Mouse (Mus musculus) heart, embryonic 15.5 days (tissue): ENCODE results near the gene Cdc7. TPM values are rescaled to one million over a fixed set of nuclear protein-coding genes. Genes with fewer than 3 reads are reported as not detected.
"Not testable (repeated sequence)": the region's sequence is repeated elsewhere in the genome, so short reads cannot be mapped to it uniquely, and the experiment has no call there.

Source experiments
- ATAC-seq: fragments of 200-750 bp; cut with Nextera tagmentation; replicated peaks from 2 replicates; pipeline ENCODE4 v1.8.0; 2017; ENCODE audit warnings: low read depth, moderate TSS enrichment; ENCODE audit not compliant: insufficient number of reproducible peaks, insufficient read depth, low FRiP score
- H3K27ac ChIP-seq: fragments of 300-500 bp; sonication (generic); 2 replicates; pipeline ENCODE4 v1.5.1; 2015; ENCODE audit warnings: mild to moderate bottlenecking, inconsistent platforms
- H3K27me3 ChIP-seq: fragments of 300-500 bp; sonication (generic); 2 replicates; pipeline ENCODE4 v1.6.1; 2015; ENCODE audit warnings: inconsistent platforms
- H3K36me3 ChIP-seq: fragments of 300-500 bp; sonication (generic); 2 replicates; pipeline ENCODE4 v1.6.1; 2015; ENCODE audit warnings: mild to moderate bottlenecking, inconsistent platforms
- H3K4me1 ChIP-seq: fragments of 300-500 bp; sonication (generic); replicated peaks from 2 replicates; pipeline ENCODE4 v1.6.1; 2015; ENCODE audit warnings: inconsistent platforms
- H3K4me2 ChIP-seq: fragments of 300-500 bp; sonication (generic); 2 replicates; pipeline ENCODE4 v1.6.1; 2015; ENCODE audit warnings: inconsistent platforms, mild to moderate bottlenecking, moderate library complexity
- H3K4me3 ChIP-seq: fragments of 300-500 bp; sonication (generic); 2 replicates; pipeline ENCODE4 v1.5.1; 2015; ENCODE audit warnings: mild to moderate bottlenecking, inconsistent platforms
- H3K9ac ChIP-seq: fragments of 300-500 bp; sonication (generic); 2 replicates; pipeline ENCODE4 v1.6.1; 2015; ENCODE audit warnings: mild to moderate bottlenecking, inconsistent platforms
- H3K9me3 ChIP-seq: fragments of 300-500 bp; sonication (generic); replicated peaks from 2 replicates; pipeline ENCODE4 v1.6.1; 2016; ENCODE audit warnings: inconsistent platforms
- WGBS: fragments of 180-500 bp; shearing (Covaris S2); methylation state at CpG from one replicate; pipeline ENCODE4 v1.1.7; 2015; ENCODE audit warnings: mixed read lengths; 5-methylcytosine and 5-hydroxymethylcytosine counted together
- polyA plus RNA-seq: library from polyadenylated mRNA; unstranded; fragments of >200 nt; fragmentation: Nextera tagmentation; extraction: Ambion mirVana; gene quantifications from 2 replicates; pipeline ENCODE4 v1.2.1, GENCODE M21; 2015

Cdc7 gene
- polyA plus RNA-seq, 1 experiment from 2014 or later: 20.3 TPM

DNA sequence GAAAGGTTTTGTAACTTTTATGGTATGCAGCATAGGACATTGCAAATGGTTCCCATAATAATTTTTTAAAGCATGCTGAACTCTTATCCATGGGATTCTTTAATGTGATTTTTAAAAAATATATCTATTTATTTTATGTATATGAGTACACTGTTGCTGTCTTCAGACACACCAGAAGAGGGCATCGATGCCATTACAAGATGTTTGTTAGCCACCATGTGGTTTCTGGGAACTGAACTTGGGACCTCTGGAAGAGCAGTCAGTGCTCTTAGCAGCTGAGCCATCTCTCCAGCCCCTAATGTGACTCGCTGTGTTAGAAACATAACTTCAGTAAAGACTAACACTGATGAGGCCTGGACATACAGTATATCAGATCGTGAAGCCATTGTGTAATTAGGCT is 2.3 kb downstream of the Cdc7 start:
- WGBS: 87% methylated on average over 3 of the region's 3 CpGs

GRCm38 (mm10) chr5:106967578-106967977 is 3.5 kb downstream of the Cdc7 start:
- 89% methylated on average over 1 of the region's 1 CpGs for WGBS
- H3K4me1 ChIP-seq: peaks cover 8% of the 10 kb centered on the region

More for the DNA sequence above, 2.3 kb downstream of the Cdc7 start:
- no peak overlapping the region for H3K4me2 ChIP-seq
- H3K36me3 ChIP-seq: peaks cover 25% of the 10 kb centered on the region
- H3K4me3 ChIP-seq: no peak overlapping the region
- H3K4me1 ChIP-seq: peaks cover 8% of the 10 kb centered on the region
- H3K27ac ChIP-seq: no peak overlapping the region
- ATAC-seq: no peak
- H3K27me3 ChIP-seq: no peaks in the 10 kb centered on the region
- no peaks in the 10 kb centered on the region for H3K9me3 ChIP-seq
- no peak overlapping the region for H3K9ac ChIP-seq

GRCm38 (mm10) chr5:106973883-106974282 is 9.8 kb downstream of the Cdc7 start:
- 83% methylated on average over 7 of the region's 7 CpGs for WGBS
- H3K4me2 ChIP-seq: no peak overlapping the region
- H3K4me1 ChIP-seq: no peaks in the 10 kb centered on the region
- no peak overlapping the region for H3K27ac ChIP-seq
- H3K9ac ChIP-seq: no peak overlapping the region
- H3K9me3 ChIP-seq: no peaks in the 10 kb centered on the region
- ATAC-seq: no peak
- peaks cover 57% of the 10 kb centered on the region for H3K36me3 ChIP-seq
- no peaks in the 10 kb centered on the region for H3K27me3 ChIP-seq
- H3K4me3 ChIP-seq: no peak overlapping the region

More at GRCm38 (mm10) chr5:106967578-106967977, 3.5 kb downstream of the Cdc7 start:
- Histone ChIP-seq H3K9ac (no peak overlapping the region), H3K4me3 (no peak overlapping the region), H3K36me3 (peaks cover 25% of the 10 kb centered on the region), H3K27ac (no peak overlapping the region), H3K9me3 (no peaks in the 10 kb centered on the region), H3K4me2 (no peak overlapping the region), H3K27me3 (no peaks in the 10 kb centered on the region)
- ATAC-seq: no peak

DNA sequence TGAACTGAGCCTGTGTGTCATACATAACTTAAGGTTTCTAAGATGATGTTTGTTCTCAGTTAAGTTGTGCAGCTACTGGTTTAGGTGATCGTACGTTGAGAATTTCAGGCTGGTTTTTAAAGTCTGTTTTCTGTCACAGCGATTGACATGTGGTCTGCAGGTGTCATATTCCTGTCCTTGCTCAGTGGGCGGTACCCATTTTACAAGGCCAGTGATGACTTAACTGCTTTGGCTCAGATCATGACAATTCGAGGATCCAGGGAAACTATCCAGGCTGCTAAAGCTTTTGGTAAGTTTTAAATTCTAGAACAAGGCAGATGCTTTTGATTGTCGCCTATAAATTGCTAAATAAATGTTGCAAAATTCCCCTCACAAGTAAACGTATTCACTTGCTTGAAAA is 15.0 kb downstream of the Cdc7 start:
- Histone ChIP-seq H3K9ac (no peak overlapping the region), H3K9me3 (no peaks in the 10 kb centered on the region), H3K4me1 (no peaks in the 10 kb centered on the region; the same call in 1 of the 2 replicates), H3K4me2 (no peak overlapping the region), H3K4me3 (no peak overlapping the region), H3K27me3 (no peaks in the 10 kb centered on the region), H3K27ac (no peak overlapping the region), H3K36me3 (peaks cover 43% of the 10 kb centered on the region)
- 76% methylated on average over 7 of the region's 7 CpGs for WGBS
- no peak for ATAC-seq

GRCm38 (mm10) chr5:106982298-106982952 is 18.3 kb downstream of the Cdc7 start:
- Histone ChIP-seq H3K27me3 (no peaks in the 10 kb centered on the region), H3K27ac (no peak overlapping the region), H3K9me3 (no peaks in the 10 kb centered on the region), H3K4me3 (no peak overlapping the region), H3K36me3 (peaks cover 14% of the 10 kb centered on the region), H3K4me1 (no peaks in the 10 kb centered on the region; the same call in 1 of the 2 replicates), H3K4me2 (no peak overlapping the region), H3K9ac (no peak overlapping the region)
- no peak for ATAC-seq
- 44% methylated on average over 7 of the region's 7 CpGs for WGBS

- ATAC-seq, H3K9ac ChIP-seq: not testable (repeated sequence)
These were observed 20.8 kb downstream of the Cdc7 start for GRCm38 (mm10) chr5:106984934-106985333.

DNA sequence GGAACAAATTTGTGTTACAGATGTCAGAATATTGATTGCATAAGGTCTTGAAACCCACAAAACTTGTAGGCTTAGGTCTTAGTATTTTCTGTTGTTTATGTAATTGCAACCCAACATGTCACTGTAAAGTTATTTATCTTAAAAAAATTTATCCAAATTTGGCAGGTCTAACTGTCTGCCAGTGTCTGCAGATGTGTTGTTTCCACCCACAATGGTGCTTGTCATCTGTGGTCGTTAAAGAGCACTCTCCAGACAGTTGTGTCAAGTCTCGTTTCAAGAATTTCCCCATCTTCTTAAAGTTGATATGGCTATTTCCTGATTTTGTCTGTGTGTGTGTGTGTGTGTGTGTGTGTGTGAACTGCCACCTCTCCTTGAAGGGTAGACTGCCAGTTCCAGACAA is 21.5 kb downstream of the Cdc7 start:
- 36% methylated on average over 2 of the region's 2 CpGs for WGBS
- Histone ChIP-seq H3K9me3 (no peaks in the 10 kb centered on the region), H3K9ac (no peak overlapping the region), H3K36me3 (peaks cover 10% of the 10 kb centered on the region), H3K4me3 (no peak overlapping the region), H3K27ac (no peak overlapping the region), H3K4me2 (no peak overlapping the region), H3K27me3 (no peaks in the 10 kb centered on the region), H3K4me1 (peaks cover 3% of the 10 kb centered on the region)
- ATAC-seq: no peak

More at GRCm38 (mm10) chr5:106984934-106985333, 20.8 kb downstream of the Cdc7 start:
- H3K4me3 ChIP-seq, H3K4me1 ChIP-seq, H3K27me3 ChIP-seq, H3K9me3 ChIP-seq, H3K4me2 ChIP-seq, H3K27ac ChIP-seq: not testable (repeated sequence)
- WGBS: 88% methylated on average over 3 of the region's 3 CpGs
- peaks cover 12% of the 10 kb centered on the region for H3K36me3 ChIP-seq

DNA sequence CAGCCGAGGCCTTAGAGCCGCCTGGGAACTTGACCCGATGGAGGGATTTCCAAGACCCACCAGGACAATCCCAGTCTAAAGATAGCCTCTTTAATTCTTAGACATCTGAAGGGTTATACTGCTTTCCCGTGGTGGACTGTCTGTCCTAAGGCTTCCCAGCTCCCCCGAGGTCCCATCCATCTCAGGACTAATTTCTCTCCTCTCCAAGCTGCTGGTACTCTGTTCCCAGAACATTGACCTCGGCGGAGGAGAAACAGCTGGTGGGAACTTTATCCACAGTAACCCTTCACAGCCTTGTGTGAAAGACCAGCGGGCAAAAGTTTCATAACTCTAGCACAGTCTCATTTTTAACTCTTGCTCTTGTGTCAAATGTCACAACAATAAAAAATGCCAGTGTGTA is 25.1 kb downstream of the Cdc7 start:
- H3K4me3 ChIP-seq: no peak overlapping the region
- H3K27me3 ChIP-seq: no peaks in the 10 kb centered on the region
- no peaks in the 10 kb centered on the region for H3K9me3 ChIP-seq
- H3K4me1 ChIP-seq: peaks cover 14% of the 10 kb centered on the region
- WGBS: 48% methylated on average over 8 of the region's 8 CpGs
- H3K4me2 ChIP-seq: no peak overlapping the region
- H3K9ac ChIP-seq: no peak overlapping the region
- ATAC-seq: no peak
- H3K36me3 ChIP-seq: no peaks in the 10 kb centered on the region; the same call in 1 of the 2 replicates
- H3K27ac ChIP-seq: no peak overlapping the region

DNA sequence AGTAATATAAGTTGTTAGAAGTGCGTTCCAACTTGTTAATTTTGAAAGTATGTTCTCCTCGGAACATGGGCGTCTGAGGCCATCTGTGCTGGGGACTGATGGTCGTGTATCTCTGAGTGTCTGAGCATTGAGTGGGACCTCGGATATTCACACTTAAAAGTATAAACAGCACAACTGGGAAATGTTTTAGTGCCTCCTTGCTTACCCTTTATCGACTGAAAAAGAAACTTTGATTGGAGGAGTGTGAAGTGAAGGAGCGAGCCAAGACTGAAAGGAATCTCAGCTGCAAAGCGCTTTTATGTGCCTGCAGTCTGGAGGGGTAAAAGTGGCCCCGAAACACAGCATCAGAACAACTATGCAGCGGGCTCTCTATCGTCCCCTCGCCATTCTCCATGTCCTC is 25.7 kb downstream of the Cdc7 start:
- Histone ChIP-seq H3K4me3 (no peak overlapping the region), H3K9me3 (no peaks in the 10 kb centered on the region), H3K9ac (no peak overlapping the region), H3K4me2 (no peak overlapping the region), H3K4me1 (peaks cover 18% of the 10 kb centered on the region), H3K36me3 (no peaks in the 10 kb centered on the region; the same call in 1 of the 2 replicates), H3K27ac (peak overlapping the region; percentile 31; the same call in 1 of the 2 replicates), H3K27me3 (no peaks in the 10 kb centered on the region)
- WGBS: 61% methylated on average over 12 of the region's 12 CpGs
- ATAC-seq: no peak

DNA sequence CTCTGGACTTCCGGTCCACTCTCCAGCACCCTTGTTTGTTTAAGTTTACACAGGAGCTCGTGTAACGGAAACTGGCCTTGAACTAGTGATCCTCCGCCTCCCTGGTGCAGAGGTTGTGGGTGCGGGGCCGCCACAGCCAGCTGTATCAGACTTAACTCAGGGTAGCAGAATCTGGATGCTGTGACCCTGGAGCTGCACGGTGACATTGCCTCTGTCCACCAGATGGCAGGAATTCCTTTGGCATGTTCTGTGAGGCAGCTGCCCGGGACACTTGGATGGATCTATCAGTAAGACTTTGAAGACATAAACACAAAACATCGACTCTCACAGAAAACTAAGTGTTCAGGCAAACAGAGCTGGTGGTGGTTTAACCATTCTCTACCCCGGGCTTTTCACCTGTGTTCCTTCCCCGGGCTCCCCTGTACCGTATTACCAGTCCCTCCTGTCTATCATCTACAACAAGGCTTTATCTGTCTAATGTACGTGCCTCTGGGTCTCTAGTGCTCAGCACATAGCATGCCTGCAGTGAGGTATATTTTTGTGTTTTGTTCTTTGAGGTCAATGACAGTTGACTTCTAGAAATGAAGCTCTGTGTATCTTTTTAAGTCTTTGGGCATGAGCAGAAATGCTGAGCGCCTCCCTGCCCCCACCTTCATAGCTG is 26.6 kb downstream of the Cdc7 start:
- 28% methylated on average over 14 of the region's 14 CpGs for WGBS
- ATAC-seq: peak; percentile 50; the same call in 1 of the 2 replicates
- H3K4me2 ChIP-seq: peak overlapping the region; percentile 36

DNA sequence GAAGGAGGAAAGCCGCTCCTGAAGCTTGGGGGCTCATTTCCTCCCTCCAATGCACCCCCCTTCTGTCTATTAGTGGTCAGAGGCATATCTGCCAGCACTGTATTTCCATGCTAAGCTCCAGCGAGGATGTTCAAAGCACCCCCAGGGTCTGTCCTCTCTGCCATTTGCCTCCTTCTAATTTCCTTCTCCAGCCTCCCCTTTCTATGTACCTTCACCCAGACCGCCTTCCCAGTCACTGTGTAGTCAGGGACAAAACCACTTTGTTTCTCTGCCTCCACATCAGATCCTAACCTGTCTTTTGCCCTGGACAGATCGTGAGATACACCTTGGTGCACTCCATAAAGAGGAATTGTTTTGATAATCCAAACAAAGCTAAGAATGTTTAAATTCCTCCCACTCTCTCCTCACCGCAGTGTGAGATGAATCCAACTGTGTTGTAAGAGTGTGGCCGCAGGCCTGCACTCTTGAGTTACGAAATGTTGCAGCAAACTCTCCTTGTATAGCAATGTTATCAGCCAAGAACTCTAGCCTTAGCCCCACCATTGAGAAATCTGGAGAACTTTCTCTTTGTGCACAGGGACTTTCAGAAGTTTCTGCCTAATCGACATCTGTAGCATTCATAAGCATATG is 27.3 kb downstream of the Cdc7 start:
- Histone ChIP-seq H3K27ac (no peak overlapping the region), H3K36me3 (no peaks in the 10 kb centered on the region), H3K4me2 (0 out of 2 replicates have a peak overlapping the region, but pooled peaks have one; percentile 36), H3K9me3 (no peaks in the 10 kb centered on the region), H3K9ac (no peak overlapping the region), H3K4me3 (no peak overlapping the region), H3K4me1 (peaks cover 26% of the 10 kb centered on the region), H3K27me3 (no peaks in the 10 kb centered on the region)
- WGBS: 58% methylated on average over 8 of the region's 8 CpGs
- ATAC-seq: no peak

More for the DNA sequence above, 26.6 kb downstream of the Cdc7 start:
- H3K36me3 ChIP-seq: no peaks in the 10 kb centered on the region
- peaks cover 22% of the 10 kb centered on the region for H3K4me1 ChIP-seq
- no peak overlapping the region for H3K27ac ChIP-seq
- no peak overlapping the region for H3K9ac ChIP-seq
- H3K9me3 ChIP-seq: no peaks in the 10 kb centered on the region
- H3K4me3 ChIP-seq: no peak overlapping the region
- no peaks in the 10 kb centered on the region for H3K27me3 ChIP-seq
